Mouse (Mus musculus): Measurements from ENCODE around the gene Uri1.

The Uri1 gene

DNA sequence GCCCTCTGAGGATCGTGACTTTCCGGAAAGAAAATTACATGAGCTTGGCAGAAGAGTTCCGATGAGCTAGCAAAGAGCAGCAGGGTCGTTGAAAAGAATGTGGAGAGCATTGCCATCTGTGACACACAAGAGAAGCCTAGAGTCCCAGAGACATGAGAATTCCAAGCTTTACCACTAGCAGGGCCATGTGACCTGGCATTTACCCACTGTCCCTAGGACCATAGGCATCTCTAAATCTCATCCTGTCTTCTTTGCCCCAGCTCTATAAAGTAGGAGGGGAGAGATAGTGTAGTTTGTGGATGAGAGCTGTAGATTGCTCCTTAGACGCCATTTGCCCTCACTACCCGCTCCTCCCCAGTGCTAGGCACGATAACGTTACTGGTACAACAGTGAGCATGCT lies at the start of gene Uri1:
Uri1 (minus strand) TSS at position 101 of the 400 bp plus-strand sequence.
- no peak for DNase-seq

DNA sequence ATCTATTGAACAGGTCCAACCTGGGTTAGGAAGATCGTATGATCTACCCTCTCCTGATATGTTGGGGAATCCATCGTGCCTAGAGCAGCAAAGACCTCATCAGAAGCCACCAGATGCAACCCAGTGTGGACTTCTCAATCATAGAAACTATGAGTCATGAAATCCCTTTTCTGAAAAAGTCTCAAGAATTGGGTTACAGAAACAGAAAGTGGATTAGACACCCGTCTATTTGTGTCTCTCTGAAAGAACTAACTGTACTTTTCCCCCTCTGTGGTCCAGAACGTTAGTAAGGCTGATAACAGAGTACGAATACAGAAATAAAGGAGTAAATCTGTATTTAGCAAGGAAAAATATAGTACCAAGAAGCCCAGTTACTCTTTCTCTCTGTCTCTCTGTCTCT lies 47.7 kb upstream of the Uri1 start:
- no peak for DNase-seq

DNA sequence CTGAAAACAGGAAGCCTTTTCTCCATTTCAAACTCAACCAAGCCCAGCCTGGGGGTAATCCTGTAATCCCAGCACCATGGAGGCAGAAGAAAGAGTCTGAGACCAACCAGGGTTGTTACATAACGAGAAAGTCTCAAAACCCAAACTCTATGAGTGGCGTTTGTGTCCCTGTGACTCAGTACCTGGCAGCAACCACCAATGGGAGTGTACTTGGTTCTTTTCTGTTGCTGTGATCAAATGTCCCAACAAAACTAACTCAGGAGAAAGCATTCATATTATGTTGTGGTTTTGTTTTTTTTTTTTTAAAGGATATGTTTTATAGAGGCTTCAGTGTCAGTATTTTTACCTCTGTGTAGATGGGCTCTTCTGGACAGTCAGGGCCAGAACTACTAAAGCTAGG lies 47.3 kb upstream of the Uri1 start:
- DNase-seq: no peak

DNA sequence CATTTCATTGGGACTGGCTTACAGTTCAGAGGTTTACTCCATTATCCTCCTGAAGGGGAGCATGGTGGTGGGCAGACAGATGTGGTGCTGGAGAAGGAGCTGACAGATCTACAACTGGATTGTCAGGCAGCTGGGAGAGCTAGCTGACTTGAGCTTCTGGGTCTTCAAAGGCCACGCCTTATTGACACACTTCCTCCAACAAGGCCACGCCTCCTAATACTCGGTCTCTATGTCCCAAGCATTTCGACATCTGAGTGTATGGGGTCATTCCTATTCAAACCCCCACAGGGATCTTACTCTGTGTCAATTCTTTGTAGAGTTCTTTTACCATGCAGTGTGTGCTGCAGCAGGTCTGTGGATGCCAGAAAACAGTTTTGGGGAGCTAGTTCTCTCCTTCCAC lies 41.1 kb upstream of the Uri1 start:
- no peak for DNase-seq

DNA sequence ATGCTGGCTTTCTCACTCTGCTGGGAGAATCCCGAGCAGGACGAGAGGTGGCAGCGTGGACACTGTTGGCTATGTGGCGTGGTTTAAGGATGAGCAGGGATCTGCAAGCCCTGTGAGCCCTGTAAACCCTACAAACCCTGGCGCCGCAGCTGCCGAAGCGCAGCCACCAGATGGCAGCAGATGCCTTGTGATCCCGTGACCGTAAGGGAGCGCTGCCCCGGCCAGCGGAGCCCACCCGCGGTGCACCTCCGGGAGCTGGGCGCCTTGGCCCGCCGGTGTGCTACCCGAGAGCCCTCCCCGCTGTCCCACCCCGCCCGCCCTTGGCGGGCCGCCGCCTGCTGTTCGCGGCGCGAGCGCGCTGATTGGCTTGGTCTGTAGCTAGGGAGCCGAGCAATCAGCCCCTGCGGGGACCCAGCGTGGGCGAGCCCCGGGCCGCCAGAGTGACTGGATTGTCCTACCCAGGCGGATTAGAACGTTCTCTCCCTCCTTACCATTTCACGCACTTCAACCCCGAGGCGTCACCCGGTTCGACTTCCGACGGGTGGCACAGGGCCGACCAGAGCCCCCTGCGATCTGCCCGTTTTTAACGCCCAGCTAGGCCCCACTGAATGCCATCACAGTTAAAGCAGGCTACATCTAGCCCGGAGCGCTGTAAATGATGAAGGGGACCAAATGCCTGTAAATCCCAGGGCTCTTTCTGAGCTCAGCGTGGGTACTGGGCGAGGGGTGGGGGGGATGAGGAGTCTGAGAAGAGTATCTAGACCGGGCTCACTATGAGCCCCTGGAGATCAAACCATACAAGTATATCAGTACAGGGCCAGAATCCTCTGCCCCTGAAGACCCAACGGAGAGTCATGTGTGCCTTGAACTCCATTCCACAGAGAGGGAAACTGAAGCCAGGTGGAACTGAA lies 38.0 kb upstream of the Uri1 start:
- peak; percentile 87 to 89 for DNase-seq

DNA sequence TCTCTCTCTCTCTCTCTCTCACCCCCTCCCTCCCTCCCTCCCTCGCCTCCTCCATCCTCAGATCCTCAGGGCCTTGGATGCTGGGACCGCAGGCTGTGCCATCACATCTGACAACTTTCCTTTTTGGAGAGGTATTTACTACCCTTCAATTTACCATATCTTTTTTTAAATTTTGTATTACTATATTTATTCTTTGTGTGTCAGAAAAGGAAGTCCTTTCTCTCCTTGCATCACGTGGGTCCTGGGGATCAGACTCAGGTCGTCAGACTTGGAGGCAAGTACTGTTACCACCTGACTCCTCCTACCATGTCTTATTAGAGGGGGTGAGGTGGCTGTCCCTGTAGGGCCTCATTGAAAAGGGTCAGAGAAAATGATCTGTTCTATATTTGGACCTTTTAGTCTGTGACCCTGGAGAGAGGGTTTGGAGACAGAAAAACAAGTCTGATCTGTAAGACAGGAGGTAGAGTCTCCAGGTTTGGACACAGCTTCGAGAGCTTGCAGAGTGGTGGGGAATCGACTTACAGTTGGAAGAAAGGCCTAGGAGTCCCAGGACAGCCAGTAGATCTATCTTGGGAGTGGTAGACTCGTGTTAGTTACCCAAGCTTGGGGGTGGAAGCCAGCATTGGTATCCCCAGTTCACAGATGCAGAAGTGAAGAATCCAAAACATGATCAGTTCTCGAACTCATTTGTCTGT lies 36.4 kb upstream of the Uri1 start:
- no peak for DNase-seq

DNA sequence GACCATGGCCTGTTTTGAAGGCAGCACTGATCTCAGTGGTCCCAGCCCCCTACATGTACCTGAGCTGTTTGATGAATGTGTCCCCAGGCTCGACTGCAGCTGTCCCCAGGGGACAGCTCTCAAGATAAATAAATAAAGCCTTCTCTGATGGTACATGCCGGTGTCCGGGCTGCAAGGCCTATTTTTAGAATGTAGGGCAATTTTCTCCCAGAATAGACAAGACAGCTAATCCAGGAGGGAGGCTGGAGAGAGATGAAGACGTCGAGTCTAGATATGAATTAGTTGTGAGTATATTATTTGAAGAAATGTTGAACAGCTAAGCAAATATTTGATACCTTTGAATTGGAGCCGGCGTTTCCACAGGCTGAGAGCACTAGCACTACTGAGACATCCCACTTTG lies 35.7 kb upstream of the Uri1 start:
- no peak for DNase-seq

DNA sequence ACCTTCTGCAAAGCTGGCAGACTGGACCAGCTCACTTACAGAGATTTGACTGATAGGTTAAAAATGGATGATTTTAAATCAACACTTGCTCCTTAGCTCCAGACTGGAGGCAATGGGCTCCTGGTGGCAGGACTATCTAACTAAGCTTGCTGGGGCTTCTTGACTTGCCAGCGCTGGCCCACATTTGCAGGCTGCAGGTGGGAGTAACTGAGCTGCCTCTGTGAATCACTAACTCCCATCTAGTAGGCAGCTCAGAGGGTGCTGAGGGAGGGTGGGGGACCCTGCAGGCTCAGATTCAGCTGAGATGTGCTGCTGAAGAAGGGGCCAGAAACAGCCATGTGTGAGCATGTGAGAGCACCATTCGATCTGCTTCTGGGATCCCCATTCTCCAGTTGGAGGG lies 32.6 kb upstream of the Uri1 start:
- no peak for DNase-seq

DNA sequence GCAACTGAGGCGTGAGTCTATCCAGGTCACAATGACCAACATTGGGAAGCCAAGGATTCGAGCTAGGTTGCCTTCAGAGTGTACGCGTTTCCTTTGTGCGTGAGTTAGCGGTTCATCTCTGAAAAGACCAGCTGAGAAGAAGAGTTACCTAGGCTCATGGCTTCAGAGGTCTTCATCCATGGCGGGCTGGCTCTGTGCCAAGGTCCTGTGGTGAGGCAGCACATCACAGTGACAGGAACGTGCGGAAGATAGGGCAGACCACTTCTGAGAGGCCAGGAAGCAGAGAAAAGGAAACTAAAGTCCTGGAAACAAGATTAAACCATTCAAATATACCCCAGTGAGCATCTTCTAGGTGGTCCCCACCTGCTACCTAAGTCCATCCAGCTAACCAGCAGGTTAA lies 30.9 kb upstream of the Uri1 start:
- no peak for DNase-seq

DNA sequence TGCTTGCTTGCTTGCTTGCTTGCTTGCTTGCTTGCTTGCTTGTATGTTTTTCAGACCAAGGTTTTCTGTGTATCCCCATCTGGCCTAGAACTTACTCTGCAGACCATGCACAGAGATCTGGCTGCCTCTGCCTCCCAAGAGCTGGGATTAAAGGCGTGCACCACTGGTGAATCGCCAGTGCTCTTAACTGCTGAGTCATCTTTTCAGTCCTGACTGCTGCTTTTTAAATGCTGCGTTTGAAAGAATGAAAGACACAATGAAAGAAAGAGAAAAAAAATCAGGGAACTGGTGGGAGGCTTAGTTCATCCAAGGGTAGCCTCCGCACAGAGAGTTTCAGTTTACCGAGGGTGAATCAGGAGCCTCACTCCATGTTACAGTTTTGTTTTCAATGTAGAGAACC lies 23.9 kb upstream of the Uri1 start:
- no peak for DNase-seq

DNA sequence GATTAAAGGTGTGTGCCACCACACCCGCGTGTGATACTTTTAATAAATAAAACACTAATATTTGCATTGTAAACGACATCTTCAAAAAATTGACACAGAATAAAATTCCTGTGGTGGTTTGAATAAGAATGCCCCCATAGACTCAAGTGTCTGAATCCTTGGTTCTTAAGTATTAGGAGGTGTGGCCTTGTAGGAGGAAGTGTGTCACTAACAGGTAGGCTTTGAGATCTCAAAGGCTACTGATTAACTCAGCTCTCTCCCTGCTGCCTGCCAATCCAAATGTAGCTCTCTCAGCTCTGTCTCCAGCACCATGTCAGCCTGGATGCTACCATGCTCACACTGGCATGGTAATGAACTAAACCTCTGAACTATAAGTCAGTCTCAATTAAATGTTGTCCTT lies 17.9 kb upstream of the Uri1 start:
- DNase-seq: no peak

DNA sequence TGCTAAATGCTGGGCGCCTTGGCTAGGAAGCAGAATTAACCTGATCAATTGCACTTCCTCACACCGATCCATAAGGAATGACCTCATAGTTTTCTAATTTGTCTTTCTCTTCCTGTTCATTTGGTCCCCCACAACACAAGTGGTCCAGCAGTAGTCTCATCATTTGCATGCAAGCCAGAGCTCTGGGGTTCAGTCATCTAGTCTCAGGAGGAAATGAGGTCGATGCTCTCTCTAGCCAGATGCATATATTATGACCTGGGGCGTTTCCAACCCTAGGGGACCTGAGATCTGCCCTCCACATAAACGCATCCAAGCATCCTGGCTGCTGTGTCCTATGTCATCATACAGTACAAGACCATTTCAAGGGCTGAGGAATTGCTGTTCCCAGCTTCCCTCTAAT lies 14.2 kb upstream of the Uri1 start:
- no peak for DNase-seq

DNA sequence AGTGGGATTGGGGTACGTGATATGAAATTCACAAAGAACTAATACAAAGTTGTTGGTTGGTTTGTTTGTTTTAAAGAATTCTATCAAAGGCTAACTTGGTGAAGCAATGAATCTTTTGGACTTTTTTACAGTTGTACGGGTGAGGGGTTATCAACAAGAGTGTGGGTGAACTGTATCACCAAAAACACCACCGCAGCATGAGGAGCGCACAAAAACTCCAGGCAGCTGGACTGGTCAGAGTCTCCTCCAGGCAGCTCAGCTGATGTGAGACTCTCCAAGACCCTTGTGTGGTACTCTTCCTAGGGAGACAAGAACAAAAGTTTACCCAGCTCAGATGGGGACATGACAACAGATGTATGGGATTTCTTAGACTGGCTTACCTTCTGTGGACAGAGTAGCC lies 7.8 kb upstream of the Uri1 start:
- no peak for DNase-seq

DNA sequence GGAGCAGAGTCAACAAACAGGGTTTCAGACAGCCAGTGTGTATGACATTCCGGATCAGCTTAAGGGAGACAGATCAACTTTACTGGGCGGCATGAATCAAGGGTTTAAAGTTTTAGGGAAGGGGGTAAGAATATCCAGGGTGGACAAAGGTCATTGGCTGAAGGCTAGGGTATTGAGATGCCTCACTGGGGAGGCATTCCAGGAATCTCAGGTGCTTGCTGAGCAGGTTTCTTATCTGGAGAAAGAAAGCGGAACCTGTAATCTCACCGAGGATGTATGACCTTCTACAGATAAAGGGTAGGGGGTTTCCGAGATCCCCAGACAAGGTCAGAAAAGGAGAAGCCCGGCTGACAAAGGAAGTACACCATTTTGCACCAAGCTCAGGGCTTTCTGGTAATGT lies 7.3 kb upstream of the Uri1 start:
- DNase-seq: no peak

DNA sequence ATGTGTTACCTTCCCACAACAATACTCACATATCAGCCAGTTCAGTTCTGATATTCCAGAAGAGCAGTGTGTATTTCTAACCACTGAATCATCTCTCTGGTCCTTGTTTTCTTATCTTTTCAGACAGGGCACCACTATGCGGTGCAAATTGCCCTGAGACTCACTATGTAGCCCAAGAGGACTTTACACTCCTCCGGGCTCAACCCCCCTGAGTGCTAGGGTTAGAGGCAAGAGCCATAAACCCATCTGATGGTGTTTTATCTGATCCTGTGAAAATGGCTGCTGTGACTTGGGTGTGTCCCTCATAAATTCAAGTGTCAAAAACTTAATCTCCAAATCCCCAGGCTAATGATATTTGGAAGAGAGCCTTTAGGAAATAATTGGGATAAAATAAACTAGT lies 6.6 kb upstream of the Uri1 start:
- DNase-seq: no peak

DNA sequence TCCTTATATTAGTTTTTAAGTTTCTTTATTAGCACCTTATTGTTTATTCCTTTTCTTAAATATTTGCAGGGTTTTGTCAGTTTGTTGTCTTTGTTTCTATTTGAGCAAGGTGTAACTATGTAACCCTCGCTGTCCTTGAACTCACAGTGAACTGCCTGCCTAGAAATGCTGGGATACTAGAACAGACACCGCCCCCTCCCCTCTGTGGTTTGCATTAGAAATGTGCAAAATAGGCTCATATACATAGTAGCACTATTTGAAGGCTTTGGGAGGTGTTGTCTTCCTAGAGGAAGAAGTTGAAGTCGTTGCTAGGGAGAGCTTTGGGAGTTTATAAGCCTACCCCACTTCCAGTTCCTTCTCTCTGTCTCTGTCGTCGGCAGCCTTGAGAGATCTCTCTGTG lies 5.7 kb upstream of the Uri1 start:
- no peak for DNase-seq

DNA sequence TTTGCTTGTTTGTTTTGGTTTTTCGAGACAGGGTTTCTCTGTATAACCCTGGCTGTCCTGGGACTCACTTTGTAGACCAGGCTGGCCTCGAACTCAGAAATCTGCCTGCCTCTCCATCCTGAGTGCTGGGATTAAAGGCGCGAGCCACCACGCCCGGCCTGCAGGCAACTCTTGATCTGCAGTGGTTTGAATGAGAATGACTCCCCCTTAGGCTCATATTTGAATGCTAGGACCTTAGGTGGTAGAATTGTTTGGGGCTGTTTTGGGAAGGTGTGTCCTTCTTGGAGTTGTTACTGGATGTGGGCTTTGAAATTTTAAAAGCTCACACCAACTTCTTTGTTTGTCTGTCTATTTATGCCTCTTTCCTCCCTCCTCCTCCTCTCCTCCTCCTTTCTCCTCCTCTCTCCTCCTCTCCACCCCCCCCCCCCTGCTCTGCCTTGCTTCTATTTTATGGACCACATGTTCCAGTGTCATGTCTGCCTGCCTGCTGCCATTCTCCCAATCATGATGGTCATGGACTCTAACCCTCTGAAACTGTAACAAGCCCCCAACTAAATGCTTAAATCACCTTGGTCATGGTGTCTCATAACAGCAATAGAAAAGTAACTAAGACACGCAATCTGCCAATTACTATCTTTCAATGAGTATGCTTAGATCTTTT lies 4.7 kb upstream of the Uri1 start:
- DNase-seq: no peak

DNA sequence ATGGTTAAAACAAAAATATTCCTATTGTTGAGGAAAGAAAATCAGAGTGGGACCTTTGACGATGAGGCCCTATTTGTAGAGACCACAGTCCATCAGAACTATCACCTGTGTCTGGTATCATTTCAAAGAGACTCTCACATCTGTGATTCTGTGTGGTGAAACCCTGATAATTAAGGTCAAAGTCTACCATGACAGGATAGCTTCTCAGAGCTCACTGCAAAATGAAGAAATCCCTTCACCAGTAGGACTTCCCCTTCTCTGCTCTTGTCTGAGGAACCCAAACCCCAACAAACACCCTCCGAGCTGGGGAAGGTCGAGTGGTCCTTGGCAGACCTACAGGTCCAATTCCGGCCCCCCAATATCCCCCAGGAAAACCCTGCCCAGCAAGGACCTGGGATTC lies 1.5 kb upstream of the Uri1 start:
- DNase-seq: no peak

DNA sequence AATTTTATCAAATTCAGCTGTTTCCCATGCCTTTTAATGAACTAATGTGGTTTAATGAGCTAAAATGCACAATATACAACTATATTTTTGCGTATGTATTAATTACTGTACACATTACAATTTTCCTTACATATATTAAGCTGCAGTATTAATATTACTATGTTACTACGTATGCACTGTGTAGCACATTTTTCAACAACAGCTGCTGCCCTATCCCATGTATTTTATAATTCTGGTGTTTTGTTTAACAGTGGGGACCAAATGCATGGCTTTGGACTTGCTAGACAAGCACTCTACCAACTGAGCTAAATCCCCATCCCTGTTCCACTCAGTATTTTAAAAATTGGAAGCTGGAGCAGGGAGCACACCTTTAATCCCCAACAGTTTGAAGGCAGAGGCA lies 3.6 kb downstream of the Uri1 start:
- no peak for DNase-seq

DNA sequence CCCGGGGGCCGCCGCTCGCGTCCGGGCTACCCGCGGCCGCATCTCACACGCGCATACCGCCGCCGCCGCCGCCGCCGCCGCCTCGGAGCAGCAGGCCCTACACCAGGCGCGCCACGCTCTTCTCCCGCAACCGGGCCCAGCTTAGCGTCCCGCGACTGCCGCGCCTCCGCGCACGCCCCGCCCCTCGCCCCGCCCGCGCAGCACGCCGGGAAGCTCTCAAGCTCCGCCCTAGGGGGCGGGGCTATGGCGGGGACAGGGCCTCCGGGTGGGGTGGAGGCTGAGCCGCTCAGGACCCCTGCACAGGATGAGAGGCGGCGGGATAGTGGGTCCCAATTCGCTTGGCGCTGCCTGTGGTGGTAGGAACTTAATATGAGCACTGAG lies 4.0 kb downstream of the Uri1 start:
- DNase-seq: peak; percentile 93 to 95

DNA sequence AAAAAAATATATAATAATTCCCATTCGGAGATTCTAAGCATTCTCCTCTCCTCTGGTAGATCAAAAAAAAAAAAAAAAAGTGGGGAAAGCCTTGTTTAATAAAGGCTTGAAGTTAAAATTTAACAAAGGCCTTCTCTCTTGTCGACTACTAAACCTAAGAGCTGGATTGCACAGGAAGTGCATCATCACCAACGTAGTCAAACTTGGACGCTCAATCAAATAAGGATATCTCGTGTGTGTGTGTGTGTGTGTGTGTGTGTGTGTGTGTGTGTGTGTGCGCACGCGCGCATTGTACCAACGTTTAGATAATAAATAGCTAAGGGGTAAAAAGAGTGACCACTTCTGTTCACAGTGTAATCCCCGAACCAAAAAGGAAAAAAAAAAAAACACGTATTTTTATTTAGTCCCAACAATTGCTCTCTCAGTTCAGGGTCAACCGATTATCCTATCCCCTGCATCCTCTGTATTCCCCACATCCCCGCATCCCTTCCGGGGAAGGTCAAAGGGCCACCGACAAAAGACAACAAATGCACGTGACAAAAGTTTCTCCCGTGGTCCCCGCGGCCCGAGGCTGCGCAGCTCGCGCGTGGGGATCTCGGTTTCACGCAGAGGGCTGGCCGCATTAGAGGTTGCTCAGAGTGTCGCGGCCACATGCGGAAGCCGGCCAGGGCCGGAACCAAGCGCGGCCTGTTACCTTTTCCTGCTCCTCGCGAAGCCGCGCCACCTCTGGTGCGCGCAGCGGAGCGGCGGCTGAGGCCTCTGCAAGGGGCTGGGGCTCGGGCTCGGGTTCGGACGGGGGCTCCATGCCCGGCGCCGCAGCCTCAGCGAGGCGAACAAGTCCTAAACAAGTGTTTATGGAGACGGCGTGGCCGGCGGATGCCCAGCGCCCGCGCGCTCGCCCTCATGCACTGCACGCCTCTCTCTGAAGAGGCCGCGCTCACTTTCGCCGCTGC lies 4.7 kb downstream of the Uri1 start:
- DNase-seq: peak; percentile 75 to 82

DNA sequence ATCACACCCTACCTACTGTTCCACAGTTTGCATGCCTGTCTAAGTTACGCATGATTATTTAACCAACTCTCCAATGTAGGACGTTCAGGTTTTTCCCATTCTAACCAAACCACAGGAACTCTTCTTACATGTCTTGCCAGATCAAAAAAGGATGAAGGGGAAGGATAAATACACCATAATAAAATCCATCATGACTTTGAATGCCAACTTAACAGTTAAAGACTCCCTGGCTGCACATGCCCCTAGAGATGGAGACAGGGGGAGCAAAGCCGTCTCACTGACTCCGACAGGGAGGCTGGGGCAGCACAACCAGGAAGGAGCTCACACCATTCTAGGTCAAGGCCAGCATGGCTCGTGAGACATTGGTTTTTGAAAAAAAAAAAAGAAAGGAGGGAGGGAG lies 8.0 kb downstream of the Uri1 start:
- DNase-seq: no peak

DNA sequence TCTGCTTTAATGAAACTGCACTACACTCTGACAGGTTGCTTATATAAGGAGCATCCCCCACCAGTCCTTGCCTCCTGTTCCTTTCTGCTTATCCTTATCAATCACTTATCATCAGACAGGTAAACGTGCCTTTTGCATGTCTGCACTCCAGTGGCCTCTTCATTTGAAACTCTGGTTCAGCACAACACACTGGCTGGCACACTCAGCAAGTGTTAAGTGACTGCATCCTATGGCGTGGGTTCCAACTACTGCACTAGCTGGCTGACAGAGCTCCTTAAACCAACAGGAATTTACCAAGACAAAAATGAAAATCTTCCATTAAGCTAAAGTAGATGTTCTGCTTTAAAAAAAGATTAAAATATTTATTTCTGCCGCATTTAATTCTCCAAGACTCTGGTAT lies 9.4 kb downstream of the Uri1 start:
- no peak for DNase-seq

Data from kidney, postnatal 25 days (tissue).